8 mouse cellular contexts compared by ENCODE assay signal in genomic region chr7:34571295-34571694, GRCm38 (mm10).
DNase-seq lines count a peak whose midpoint lies in the region; ATAC-seq lines count a peak whose summit lies in the region.

No protein-coding gene starts in this region.

- DNase-seq in ovary, adult 18-20 months (ENCODE audit: low spot score) = peak; percentile 17
- no peak for DNase-seq in ovary, postnatal 10 days (ENCODE audit: low spot score)
- no peak for DNase-seq in heart, embryonic 10.5 days (ENCODE audit: low spot score)
- DNase-seq in kidney, adult 9 months = peak; percentile 58
- DNase-seq in lung, postnatal 36 days = peak; percentile 68
- DNase-seq in frontal cortex, postnatal 36 days (ENCODE audit: low spot score in 2 of 2) = no peak
- no peak for DNase-seq in natural killer cell, adult 2 months (ENCODE audit: low spot score in 2 of 2)

- H3K9me3 ChIP-seq in heart, embryonic 10.5 days = 0 out of 2 replicates have a peak, but pooled peaks cover 3% of the 10 kb centered on the region

- H3K36me3 ChIP-seq in heart, embryonic 10.5 days = no peaks in the 10 kb centered on the region

- no peak for ATAC-seq in erythroblast, adult 5-6 weeks (replicated peaks; ENCODE audit: low FRiP score, poor library complexity, severe bottlenecking)

- H3K27me3 ChIP-seq in heart, embryonic 10.5 days (ENCODE audit: insufficient read depth, poor library complexity, severe bottlenecking) = no peaks in the 10 kb centered on the region

- H3K4me3 ChIP-seq in heart, embryonic 10.5 days = peak overlapping the region; percentile 56

- WGBS in heart, embryonic 10.5 days = 39% methylated on average over 10 of the region's 10 CpGs

- H3K27ac ChIP-seq in heart, embryonic 10.5 days = peak overlapping the region; percentile 87

- peaks cover 19% of the 10 kb centered on the region for H3K4me1 ChIP-seq in heart, embryonic 10.5 days

Comparison
In these comparisons a context has a peak if more than half of its experiments do, and no peak if none do; other contexts are left out.
1. DNase-seq: peak in ovary, adult 18-20 months (single experiment), kidney, adult 9 months (single experiment) and lung, postnatal 36 days (single experiment); none in ovary, postnatal 10 days (single experiment), heart, embryonic 10.5 days (single experiment), frontal cortex, postnatal 36 days (0 of 2) and natural killer cell, adult 2 months (0 of 2).